Mouse (Mus musculus): ENCODE measurements around the gene Gar1. TPM values are rescaled to one million over a fixed set of nuclear protein-coding genes. Genes with fewer than 3 reads are reported as not detected.
A peak's percentile ranks its signal among the peaks of the same experiment; 100 is the strongest.

Gene Gar1
- polyA plus RNA-seq, 1 experiment from 2014 or later, result 90.1 TPM

DNA sequence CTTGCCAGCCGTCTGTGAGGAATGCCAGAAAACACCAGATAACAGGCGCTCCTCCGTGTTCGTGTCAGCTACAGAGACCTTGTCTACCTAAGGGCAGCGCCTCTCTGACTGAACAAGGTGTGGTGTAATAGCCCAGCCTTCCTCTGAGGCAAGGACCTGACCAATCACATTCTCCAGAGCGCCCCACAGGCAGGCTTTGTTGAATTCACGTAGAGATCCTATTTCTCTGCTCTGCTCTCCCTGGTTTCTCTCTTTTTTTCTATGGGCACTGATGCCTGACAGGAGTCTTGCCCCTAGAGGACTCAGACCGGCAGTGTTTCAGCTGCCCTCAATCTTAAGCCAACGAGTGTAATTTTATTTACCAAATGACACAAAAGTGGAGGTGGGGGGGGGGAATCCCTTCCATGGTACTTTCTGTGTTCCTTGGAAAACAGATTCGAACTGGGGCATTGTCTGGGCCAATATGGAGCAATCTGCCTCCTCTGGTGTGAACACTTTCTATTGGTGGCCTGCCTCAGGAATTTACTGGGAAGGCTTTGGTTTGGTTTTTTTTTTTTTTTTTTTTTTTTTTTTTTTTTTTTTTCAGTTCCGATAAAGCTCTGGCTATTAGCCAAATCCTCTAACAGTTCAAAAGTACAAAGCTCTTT lies 5.0 kb upstream of the Gar1 start:
- H3K36me3 ChIP-seq, result no peaks in the 10 kb centered on the region
- no peak overlapping the region for H3K27ac ChIP-seq
- no peak overlapping the region for H3K4me3 ChIP-seq
- 15% methylated on average over 11 of the region's 11 CpGs for WGBS
- H3K9me3 ChIP-seq, result no peaks in the 10 kb centered on the region
- H3K27me3 ChIP-seq, result no peaks in the 10 kb centered on the region
- ATAC-seq (ENCODE audit: insufficient number of reproducible peaks, insufficient read depth, low FRiP score, low TSS enrichment, low read depth), result 0 out of 2 replicates have a peak, but pooled peaks have one; percentile 50
- H3K4me2 ChIP-seq, result peak overlapping the region; percentile 36
- no peaks in the 10 kb centered on the region for H3K4me1 ChIP-seq
- H3K9ac ChIP-seq, result no peak overlapping the region

DNA sequence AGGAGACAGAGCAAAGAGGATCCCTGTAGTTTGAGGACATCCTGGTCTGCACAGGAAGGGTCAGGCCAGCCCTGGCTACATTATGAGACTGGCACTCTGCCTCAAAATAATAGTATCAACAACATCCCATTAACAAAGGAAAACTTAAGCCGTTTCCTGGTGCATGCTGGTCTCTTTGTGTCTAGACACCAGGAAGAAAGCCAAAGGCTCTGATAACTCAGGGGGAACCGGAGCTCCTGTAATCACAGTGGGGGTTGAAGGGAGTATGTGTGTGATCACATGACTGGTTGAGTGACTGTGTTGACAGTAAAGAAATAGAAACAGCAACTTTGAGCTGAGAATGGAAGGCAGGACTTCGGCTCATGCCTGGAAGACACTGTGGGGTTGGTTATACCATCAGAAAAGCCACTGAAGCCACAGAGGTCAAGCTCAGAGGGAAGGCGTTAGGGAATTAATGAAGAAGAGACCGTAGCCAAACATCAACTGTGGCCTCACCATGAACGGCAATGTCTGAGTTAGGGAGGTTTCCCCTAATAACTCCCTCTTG lies 4.3 kb upstream of the Gar1 start, which contains the start of gene Cfi:
Gene Cfi, plus strand, starts transcription at position 497 of the 547 bp plus-strand sequence.
- Histone ChIP-seq H3K9me3 (no peaks in the 10 kb centered on the region), H3K4me3 (no peak within 1 kb of the TSS), H3K9ac (no peak within 1 kb of the TSS), H3K4me2 (peak within 1 kb of the TSS; percentile 36), H3K36me3 (no peaks in the 10 kb centered on the region), H3K27ac (no peak within 1 kb of the TSS), H3K27me3 (no peaks in the 10 kb centered on the region), H3K4me1 (no peaks in the 10 kb centered on the region)
- no peak for ATAC-seq (ENCODE audit: insufficient number of reproducible peaks, insufficient read depth, low FRiP score, low TSS enrichment, low read depth)
- WGBS, result 67% methylated on average over 6 of the region's 6 CpGs

DNA sequence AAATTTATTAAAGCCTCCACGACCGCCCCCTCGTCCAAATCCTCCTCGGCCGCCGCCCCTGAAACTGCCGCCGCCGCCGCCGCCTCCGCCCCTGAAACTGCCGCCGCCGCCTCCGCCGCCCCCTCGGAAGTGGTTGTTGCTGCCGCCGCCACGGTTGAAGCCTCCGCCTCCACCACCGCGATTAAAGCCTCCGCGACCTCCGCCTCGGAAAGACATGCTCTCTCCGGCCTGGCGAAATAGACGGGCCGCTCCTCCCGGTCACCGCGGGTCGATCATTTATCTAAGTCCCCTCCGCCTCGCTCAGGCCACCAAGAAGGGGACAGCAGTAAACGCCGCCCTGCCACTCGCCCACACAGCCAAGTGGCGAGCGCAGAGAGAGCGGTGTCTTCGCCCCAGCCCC lies 570 bp downstream of the Gar1 start:
- Histone ChIP-seq H3K9me3 (no peaks in the 10 kb centered on the region), H3K4me2 (peak overlapping the region; percentile 72), H3K36me3 (peaks cover 23% of the 10 kb centered on the region), H3K27ac (peak overlapping the region; percentile 91), H3K9ac (peak overlapping the region; percentile 85), H3K27me3 (no peaks in the 10 kb centered on the region), H3K4me3 (peak overlapping the region; percentile 95), H3K4me1 (peaks cover 15% of the 10 kb centered on the region)
- ATAC-seq (ENCODE audit: insufficient number of reproducible peaks, insufficient read depth, low FRiP score, low TSS enrichment, low read depth), result no peak; the same call in 1 of the 2 replicates
- WGBS, result under 1% methylated on average over 44 of the region's 45 CpGs

DNA sequence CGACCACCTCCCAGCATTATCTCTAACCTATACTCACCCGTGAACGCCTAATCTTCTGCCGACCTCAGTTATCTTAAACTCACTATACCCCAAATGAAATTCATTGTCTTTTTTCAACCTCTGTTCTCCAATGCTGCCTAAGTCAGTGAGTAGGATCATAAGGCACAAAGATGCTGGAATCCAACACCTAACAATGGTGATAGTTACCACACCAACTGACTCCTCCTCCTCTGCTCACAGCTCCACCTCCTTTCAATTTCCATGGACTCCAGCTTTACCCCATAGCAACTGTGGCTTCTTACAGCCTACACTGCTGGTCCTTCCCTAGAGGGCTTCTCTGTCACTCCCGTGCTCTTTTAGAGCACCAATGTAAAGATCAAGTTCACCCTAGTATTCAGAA lies 3.5 kb downstream of the Gar1 start:
- H3K9ac ChIP-seq, result no peak overlapping the region
- peaks cover 47% of the 10 kb centered on the region for H3K36me3 ChIP-seq
- H3K4me2 ChIP-seq, result no peak overlapping the region
- no peak overlapping the region for H3K4me3 ChIP-seq
- ATAC-seq (ENCODE audit: insufficient number of reproducible peaks, insufficient read depth, low FRiP score, low TSS enrichment, low read depth), result no peak
- no peaks in the 10 kb centered on the region for H3K9me3 ChIP-seq
- H3K27ac ChIP-seq, result no peak overlapping the region
- peaks cover 15% of the 10 kb centered on the region for H3K4me1 ChIP-seq
- WGBS, result 92% methylated on average over 5 of the region's 5 CpGs
- no peaks in the 10 kb centered on the region for H3K27me3 ChIP-seq

DNA sequence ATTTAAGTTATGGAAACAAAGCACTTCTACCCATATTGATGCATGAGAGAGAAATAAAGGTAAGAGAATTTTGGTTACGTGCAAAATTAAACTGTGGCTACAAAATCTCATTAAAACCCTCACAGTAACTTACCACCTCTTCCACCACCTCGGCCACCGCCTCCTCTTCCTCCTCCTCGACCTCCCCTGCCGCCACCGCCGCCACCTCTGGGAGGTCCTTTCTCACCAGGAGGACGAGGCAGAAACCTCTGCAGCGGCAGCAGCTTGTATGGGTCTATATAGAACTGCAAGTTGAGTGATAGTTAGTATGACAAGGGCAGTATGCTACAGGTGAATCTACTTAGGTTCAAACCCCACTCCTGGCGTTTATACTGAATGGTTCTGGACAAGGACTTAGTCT lies 4.5 kb downstream of the Gar1 start:
- WGBS, result 90% methylated on average over 10 of the region's 10 CpGs
- peaks cover 15% of the 10 kb centered on the region for H3K4me1 ChIP-seq
- no peak overlapping the region for H3K4me3 ChIP-seq
- peaks cover 47% of the 10 kb centered on the region for H3K36me3 ChIP-seq
- H3K27me3 ChIP-seq, result no peaks in the 10 kb centered on the region
- no peak overlapping the region for H3K4me2 ChIP-seq
- H3K27ac ChIP-seq, result no peak overlapping the region
- no peak overlapping the region for H3K9ac ChIP-seq
- H3K9me3 ChIP-seq, result no peaks in the 10 kb centered on the region
- ATAC-seq (ENCODE audit: insufficient number of reproducible peaks, insufficient read depth, low FRiP score, low TSS enrichment, low read depth), result no peak

DNA sequence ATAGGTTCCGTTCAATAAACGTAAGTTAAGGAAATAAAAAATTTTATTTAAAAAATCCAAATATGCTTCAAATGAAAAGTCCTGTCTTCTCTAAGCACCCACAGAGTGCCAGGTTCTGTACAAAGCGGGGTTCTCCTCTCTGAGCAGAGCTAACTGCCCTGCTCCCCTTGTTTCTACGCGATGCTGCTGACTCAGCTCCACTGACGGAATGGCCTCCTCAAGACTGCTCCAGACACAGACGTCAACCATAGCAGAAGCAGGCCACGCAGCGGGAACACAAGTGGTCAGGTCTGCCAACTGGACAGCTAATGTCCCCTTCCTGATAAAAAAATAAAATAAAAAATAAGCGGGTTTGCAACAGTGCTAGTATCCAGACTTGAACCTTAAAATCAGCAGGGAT lies 6.3 kb downstream of the Gar1 start:
- Histone ChIP-seq H3K9ac (no peak overlapping the region), H3K36me3 (peaks cover 49% of the 10 kb centered on the region), H3K4me2 (no peak overlapping the region), H3K9me3 (no peaks in the 10 kb centered on the region), H3K27ac (no peak overlapping the region), H3K27me3 (no peaks in the 10 kb centered on the region), H3K4me1 (peaks cover 11% of the 10 kb centered on the region), H3K4me3 (no peak overlapping the region)
- ATAC-seq (ENCODE audit: insufficient number of reproducible peaks, insufficient read depth, low FRiP score, low TSS enrichment, low read depth), result no peak
- 92% methylated on average over 10 of the region's 10 CpGs for WGBS

DNA sequence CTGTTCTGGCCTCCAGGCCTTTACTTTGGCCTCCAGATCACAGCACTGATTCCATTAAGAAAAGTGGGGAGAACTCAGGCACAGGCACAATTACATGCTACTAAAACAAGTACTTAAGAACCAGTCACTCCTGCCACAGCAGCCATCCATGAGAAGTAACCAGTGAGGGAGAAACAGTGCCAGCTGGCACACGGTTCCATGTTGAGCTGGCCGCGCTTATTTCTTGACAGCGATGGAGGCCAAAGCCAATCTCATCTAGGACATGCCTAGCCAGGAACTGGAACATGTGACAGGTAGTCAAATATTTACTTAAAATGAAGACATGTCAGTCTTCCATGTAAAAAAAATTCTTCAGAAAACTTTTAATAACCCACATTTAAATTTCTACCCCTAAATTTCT lies 7.0 kb downstream of the Gar1 start:
- no peak overlapping the region for H3K27ac ChIP-seq
- H3K27me3 ChIP-seq, result no peaks in the 10 kb centered on the region
- H3K9me3 ChIP-seq, result no peaks in the 10 kb centered on the region
- no peak overlapping the region for H3K4me2 ChIP-seq
- no peak for ATAC-seq (ENCODE audit: insufficient number of reproducible peaks, insufficient read depth, low FRiP score, low TSS enrichment, low read depth)
- 94% methylated on average over 4 of the region's 4 CpGs for WGBS
- peaks cover 4% of the 10 kb centered on the region; the same call in 1 of the 2 replicates for H3K4me1 ChIP-seq
- no peak overlapping the region for H3K9ac ChIP-seq
- no peak overlapping the region for H3K4me3 ChIP-seq
- H3K36me3 ChIP-seq, result peaks cover 50% of the 10 kb centered on the region

DNA sequence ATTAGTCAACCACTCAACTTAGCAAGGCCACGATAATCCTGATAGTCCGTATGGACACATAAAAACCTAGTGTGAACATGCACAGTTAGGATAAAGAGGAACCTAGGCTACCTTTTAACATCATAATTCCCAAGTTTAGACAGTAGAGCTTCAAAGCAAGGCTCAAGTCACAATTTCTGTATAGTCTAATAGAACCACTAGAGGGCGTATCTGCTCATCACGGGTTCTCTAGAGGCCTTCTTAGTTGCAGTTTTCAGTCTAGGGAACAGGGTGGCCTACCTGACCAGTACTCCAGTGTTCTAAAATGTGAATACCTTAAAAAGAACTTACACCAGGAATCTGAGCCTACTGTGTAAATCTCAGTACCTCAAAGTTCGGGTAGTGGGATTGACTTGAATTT lies 7.9 kb downstream of the Gar1 start:
- Histone ChIP-seq H3K4me3 (no peak overlapping the region), H3K9ac (no peak overlapping the region), H3K36me3 (peaks cover 45% of the 10 kb centered on the region), H3K4me1 (peaks cover under 1% of the 10 kb centered on the region; the same call in 1 of the 2 replicates), H3K27me3 (no peaks in the 10 kb centered on the region), H3K4me2 (no peak overlapping the region), H3K9me3 (no peaks in the 10 kb centered on the region), H3K27ac (no peak overlapping the region)
- 54% methylated on average over 5 of the region's 5 CpGs for WGBS
- no peak for ATAC-seq (ENCODE audit: insufficient number of reproducible peaks, insufficient read depth, low FRiP score, low TSS enrichment, low read depth)

DNA sequence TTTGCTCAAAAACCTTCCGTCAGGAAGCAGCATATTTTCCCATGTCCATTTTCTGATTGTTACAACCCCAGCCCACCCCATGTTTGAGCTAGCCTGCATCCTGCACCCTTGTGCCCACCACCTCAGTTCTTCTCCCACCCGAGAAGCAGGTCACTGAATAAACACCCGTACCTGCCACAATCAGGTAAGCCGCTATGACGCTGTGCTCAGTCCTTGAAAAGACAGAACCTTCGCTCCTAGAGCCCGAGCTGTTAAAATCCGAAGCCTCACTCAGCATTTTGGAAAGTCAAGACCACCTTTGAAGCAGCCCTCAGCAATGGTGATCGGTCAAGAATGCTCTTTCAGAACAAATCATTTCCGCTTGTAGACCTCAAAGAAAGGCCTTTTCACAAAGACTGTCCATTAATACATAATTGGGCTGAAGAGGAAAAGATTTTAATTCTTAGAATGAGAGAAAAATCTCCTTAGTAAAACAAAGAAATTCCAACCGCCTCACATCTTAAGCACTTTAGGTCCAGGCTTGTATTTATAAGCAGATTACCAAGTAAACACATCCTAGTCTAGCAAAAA lies 8.9 kb downstream of the Gar1 start, which contains the start of gene Rrh:
Gene Rrh, minus strand, starts transcription at position 382 of the 570 bp plus-strand sequence.
- no peak within 1 kb of the TSS for H3K9ac ChIP-seq
- no peak for ATAC-seq (ENCODE audit: insufficient number of reproducible peaks, insufficient read depth, low FRiP score, low TSS enrichment, low read depth)
- no peaks in the 10 kb centered on the region for H3K4me1 ChIP-seq
- H3K27me3 ChIP-seq, result no peaks in the 10 kb centered on the region
- H3K36me3 ChIP-seq, result peaks cover 39% of the 10 kb centered on the region
- no peaks in the 10 kb centered on the region for H3K9me3 ChIP-seq
- no peak within 1 kb of the TSS for H3K4me3 ChIP-seq
- no peak within 1 kb of the TSS for H3K4me2 ChIP-seq
- no peak within 1 kb of the TSS for H3K27ac ChIP-seq
- WGBS, result 84% methylated on average over 11 of the region's 11 CpGs

DNA sequence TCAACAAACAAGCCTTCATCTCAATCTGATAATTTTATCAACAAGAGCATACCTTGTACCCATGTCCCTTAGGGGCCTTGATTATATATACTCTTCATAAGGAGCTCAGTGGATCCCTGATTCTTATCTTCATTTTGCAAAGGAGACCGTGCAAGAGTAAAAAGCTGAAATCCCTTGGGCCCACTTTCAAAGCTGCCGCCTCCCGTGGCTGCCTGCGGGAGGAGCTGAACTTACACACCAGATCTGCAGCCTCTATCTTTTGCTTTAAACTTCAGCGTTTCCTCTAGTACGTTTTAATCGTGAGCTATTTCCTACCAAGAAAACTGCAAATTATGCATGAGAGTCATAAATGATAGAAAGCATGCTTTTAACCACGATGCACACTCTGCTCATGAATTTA lies 9.5 kb downstream of the Gar1 start:
- H3K27ac ChIP-seq, result no peak overlapping the region
- WGBS, result 77% methylated on average over 8 of the region's 8 CpGs

DNA sequence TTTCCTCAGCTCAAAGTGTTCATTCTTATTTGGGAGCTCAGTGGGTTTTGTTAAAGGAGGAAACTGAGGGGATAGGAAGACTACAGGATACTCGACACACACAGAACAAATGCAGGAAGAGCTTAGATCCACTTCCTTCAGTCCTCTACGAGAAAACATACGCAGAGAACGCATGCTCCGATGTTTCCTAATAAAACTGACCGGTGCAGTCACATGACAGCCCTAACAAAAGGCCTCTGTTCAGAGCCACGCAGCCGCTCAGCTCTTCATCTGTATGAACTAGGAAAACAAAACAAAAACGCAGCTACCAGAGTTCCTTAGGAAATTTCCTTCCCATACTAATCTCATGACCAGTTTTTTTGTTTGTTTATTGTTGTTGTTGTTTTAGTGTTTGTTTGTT lies 10.3 kb downstream of the Gar1 start:
- Histone ChIP-seq H3K4me1 (no peaks in the 10 kb centered on the region), H3K4me3 (no peak overlapping the region), H3K4me2 (no peak overlapping the region), H3K27ac (no peak overlapping the region), H3K36me3 (peaks cover 28% of the 10 kb centered on the region), H3K27me3 (no peaks in the 10 kb centered on the region), H3K9ac (no peak overlapping the region), H3K9me3 (no peaks in the 10 kb centered on the region)
- no peak for ATAC-seq (ENCODE audit: insufficient number of reproducible peaks, insufficient read depth, low FRiP score, low TSS enrichment, low read depth)
- WGBS, result 28% methylated on average over 9 of the region's 9 CpGs

More for the DNA sequence above, 9.5 kb downstream of the Gar1 start:
- Histone ChIP-seq H3K9me3 (no peaks in the 10 kb centered on the region), H3K36me3 (peaks cover 37% of the 10 kb centered on the region), H3K4me3 (no peak overlapping the region), H3K4me2 (no peak overlapping the region), H3K9ac (no peak overlapping the region), H3K4me1 (no peaks in the 10 kb centered on the region), H3K27me3 (no peaks in the 10 kb centered on the region)
- no peak for ATAC-seq (ENCODE audit: insufficient number of reproducible peaks, insufficient read depth, low FRiP score, low TSS enrichment, low read depth)

DNA sequence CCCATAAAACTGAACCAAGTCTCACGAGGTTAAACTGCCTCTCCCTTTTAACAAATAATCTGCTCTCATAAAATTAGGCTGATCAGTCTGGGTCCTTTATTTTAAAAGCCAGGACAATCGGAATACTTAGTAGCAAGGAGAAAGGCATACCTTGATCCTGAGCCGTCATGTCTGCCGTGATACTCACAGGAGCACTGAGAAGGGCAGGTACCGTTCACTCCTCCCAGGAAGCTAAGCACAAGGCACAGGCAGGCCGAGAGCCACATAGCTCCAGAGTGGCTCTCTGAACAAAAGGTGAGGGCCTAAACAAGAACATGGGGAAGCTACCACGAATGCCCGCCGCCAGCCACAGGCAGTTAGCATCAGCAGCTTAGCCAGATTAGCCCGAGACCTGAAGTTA lies 27.4 kb downstream of the Gar1 start, which contains the start of gene Lrit3:
Gene Lrit3, minus strand, starts transcription at position 266 of the 400 bp plus-strand sequence.
- ATAC-seq (ENCODE audit: insufficient number of reproducible peaks, insufficient read depth, low FRiP score, low TSS enrichment, low read depth), result no peak
- H3K9me3 ChIP-seq, result no peaks in the 10 kb centered on the region
- no peak within 1 kb of the TSS for H3K4me2 ChIP-seq
- H3K36me3 ChIP-seq, result no peaks in the 10 kb centered on the region
- 85% methylated on average over 10 of the region's 10 CpGs for WGBS
- no peaks in the 10 kb centered on the region for H3K4me1 ChIP-seq
- no peak within 1 kb of the TSS for H3K4me3 ChIP-seq
- no peak within 1 kb of the TSS for H3K27ac ChIP-seq
- no peaks in the 10 kb centered on the region for H3K27me3 ChIP-seq
- no peak within 1 kb of the TSS for H3K9ac ChIP-seq

Data from embryonic facial prominence, embryonic 13.5 days (tissue).